Mouse (Mus musculus) liver, embryonic 14.5 days (tissue): Measurements from ENCODE around the gene Gjb4. TPM values are rescaled to one million over a fixed set of nuclear protein-coding genes. Genes with fewer than 3 reads are reported as not detected.

Experiments used
- ATAC-seq: fragments of 200-750 bp; cut with Nextera tagmentation; 2 replicates; pipeline ENCODE4 v1.8.0; 2017; ENCODE audit warnings: moderate number of reproducible peaks, mild to moderate bottlenecking, moderate library complexity; ENCODE audit not compliant: insufficient read depth
- DNase-seq, 3 experiments: peaks; one replicate each; pipeline ENCODE4 v3.0.0-alpha.2; 2012 to 2013; ENCODE audit warnings: low read depth in 3 of 3, low spot score in 3 of 3
- H3K27ac ChIP-seq: fragments of 300-500 bp; sonication (generic); 2 replicates; pipeline ENCODE4 v1.5.1; 2014; ENCODE audit warnings: moderate library complexity, mild to moderate bottlenecking, control low read depth, inconsistent platforms
- H3K27me3 ChIP-seq: fragments of 300-500 bp; sonication (generic); 2 replicates; pipeline ENCODE4 v1.6.1; 2014; ENCODE audit warnings: mild to moderate bottlenecking, low read length, moderate library complexity; ENCODE audit not compliant: control insufficient read depth, insufficient read depth
- H3K36me3 ChIP-seq: fragments of 300-500 bp; sonication (generic); replicated peaks from 2 replicates; pipeline ENCODE4 v1.6.1; 2014; ENCODE audit warnings: low read depth; ENCODE audit not compliant: control insufficient read depth, insufficient read depth
- H3K4me1 ChIP-seq, 2 experiments: fragments of 200-500 bp in 1 of 2; fragments of 300-500 bp in 1 of 2; sonication (generic) in 1 of 2; replicated peaks; 2 replicates each; pipeline ENCODE4 v1.6.1; 2012 to 2014; ENCODE audit warnings: antibody characterized with exemption in 1 of 2, inconsistent platforms in 1 of 2, low read length in 1 of 2; ENCODE audit not compliant: control insufficient read depth in 2 of 2, insufficient read depth in 2 of 2
- H3K4me2 ChIP-seq: fragments of 300-500 bp; sonication (generic); 2 replicates; pipeline ENCODE4 v1.6.1; 2014; ENCODE audit warnings: low read depth, mild to moderate bottlenecking, control low read depth, moderate library complexity
- H3K4me3 ChIP-seq, 2 experiments: fragments of 200-500 bp in 1 of 2; fragments of 300-500 bp in 1 of 2; sonication (generic) in 1 of 2; 2 replicates each; pipeline ENCODE4 v1.5.1; 2012 to 2014; ENCODE audit warnings: low read depth in 2 of 2, low read length in 2 of 2, mild to moderate bottlenecking in 2 of 2, control low read depth in 1 of 2, inconsistent platforms in 1 of 2, moderate library complexity in 1 of 2; ENCODE audit not compliant: insufficient read depth in 1 of 2
- H3K9ac ChIP-seq: fragments of 300-500 bp; sonication (generic); replicated peaks from 2 replicates; pipeline ENCODE4 v1.6.1; 2014; ENCODE audit warnings: mild to moderate bottlenecking, control low read depth, moderate library complexity
- H3K9me3 ChIP-seq: fragments of 300-500 bp; sonication (generic); 2 replicates; pipeline ENCODE4 v1.6.1; 2016; ENCODE audit warnings: low read length, mixed read lengths; ENCODE audit not compliant: control insufficient read depth
- CTCF ChIP-seq: IDR thresholded peaks from 2 replicates; pipeline ENCODE4 v1.5.1; 2016; ENCODE audit warnings: antibody characterized with exemption, low read depth, control low read depth
- EP300 ChIP-seq: IDR thresholded peaks from 2 replicates; pipeline ENCODE4 v1.6.1; 2016; ENCODE audit warnings: antibody characterized with exemption, low read depth
- WGBS: fragments of 180-500 bp; shearing (Covaris S2); extraction: QIAGEN DNeasy Blood & Tissue Kit; methylation state at CpG from one replicate; pipeline ENCODE4 v1.1.7; 2014; ENCODE audit not compliant: insufficient replicate concordance; 5-methylcytosine and 5-hydroxymethylcytosine counted together
- polyA plus RNA-seq, 2 experiments: library from polyadenylated mRNA; depleted of rRNA in 1 of 2; stranded (reverse) in 1 of 2; unstranded in 1 of 2; fragments of >200 nt; fragmentation: Nextera tagmentation in 1 of 2; extraction: Ambion mirVana in 1 of 2; gene quantifications; 2 replicates each; pipeline versions ENCODE4 v1.2.1 to v1.2.3; 2012 to 2014

The Gjb4 gene
- polyA plus RNA-seq, 2 experiments = not detected

- ATAC-seq (no peak), DNase-seq (no peak)
- TF ChIP-seq CTCF (no peak), EP300 (no peak)
- no peaks in the 10 kb centered on the region for H3K4me1 ChIP-seq
- H3K9me3 ChIP-seq = no peaks in the 10 kb centered on the region
- no peak overlapping the region for H3K27ac ChIP-seq
- H3K4me2 ChIP-seq = no peak overlapping the region
- no peak overlapping the region for H3K4me3 ChIP-seq
- H3K9ac ChIP-seq = no peak overlapping the region
- H3K36me3 ChIP-seq = no peaks in the 10 kb centered on the region
- no peaks in the 10 kb centered on the region for H3K27me3 ChIP-seq
- 55% methylated on average over 1 of the region's 1 CpGs for WGBS
Observed at GRCm38 (mm10) chr4:127352594-127352993, 1.3 kb downstream of the Gjb4 start.

- 25% methylated on average over 4 of the region's 4 CpGs for WGBS
- no peaks in the 10 kb centered on the region for H3K36me3 ChIP-seq
- no peaks in the 10 kb centered on the region for H3K4me1 ChIP-seq
- TF ChIP-seq EP300 (no peak), CTCF (no peak)
- ATAC-seq (no peak), DNase-seq (no peak)
- H3K4me2 ChIP-seq = no peak overlapping the region
- H3K27me3 ChIP-seq = no peaks in the 10 kb centered on the region
- H3K9ac ChIP-seq = no peak overlapping the region
- no peak overlapping the region for H3K4me3 ChIP-seq
- no peaks in the 10 kb centered on the region for H3K9me3 ChIP-seq
- H3K27ac ChIP-seq = no peak overlapping the region
Observed at GRCm38 (mm10) chr4:127349560-127350300, 4.2 kb downstream of the Gjb4 start.

GRCm38 (mm10) chr4:127345000-127345399 lies 8.9 kb downstream of the Gjb4 start:
- no peaks in the 10 kb centered on the region for H3K36me3 ChIP-seq
- ATAC-seq (no peak), DNase-seq (no peak)
- no peak overlapping the region for H3K4me3 ChIP-seq
- 67% methylated on average over 5 of the region's 5 CpGs for WGBS
- H3K27me3 ChIP-seq = no peaks in the 10 kb centered on the region
- H3K27ac ChIP-seq = no peak overlapping the region
- no peak overlapping the region for H3K4me2 ChIP-seq
- H3K9ac ChIP-seq = no peak overlapping the region
- no peaks in the 10 kb centered on the region for H3K9me3 ChIP-seq
- no peaks in the 10 kb centered on the region for H3K4me1 ChIP-seq
- TF ChIP-seq CTCF (no peak), EP300 (no peak)

- TF ChIP-seq EP300 = no peak
- TF ChIP-seq CTCF = no peak
- Histone ChIP-seq H3K9ac (no peak overlapping the region), H3K36me3 (no peaks in the 10 kb centered on the region), H3K4me1 (no peaks in the 10 kb centered on the region), H3K27me3 (no peaks in the 10 kb centered on the region), H3K4me2 (no peak overlapping the region), H3K27ac (no peak overlapping the region), H3K4me3 (no peak overlapping the region), H3K9me3 (no peaks in the 10 kb centered on the region)
- ATAC-seq = no peak
- 42% methylated on average over 6 of the region's 6 CpGs for WGBS
- no peak for DNase-seq
Observed at GRCm38 (mm10) chr4:127341372-127341771, 12.5 kb downstream of the Gjb4 start.

- WGBS = 54% methylated on average over 5 of the region's 5 CpGs
- no peak for TF ChIP-seq CTCF
- TF ChIP-seq EP300 = no peak
- Histone ChIP-seq H3K27ac (no peak overlapping the region), H3K9ac (no peak overlapping the region), H3K27me3 (no peaks in the 10 kb centered on the region), H3K4me2 (no peak overlapping the region), H3K9me3 (no peaks in the 10 kb centered on the region), H3K4me1 (no peaks in the 10 kb centered on the region), H3K36me3 (no peaks in the 10 kb centered on the region), H3K4me3 (no peak overlapping the region)
- ATAC-seq (no peak), DNase-seq (no peak)
Observed at GRCm38 (mm10) chr4:127337668-127338067, 16.2 kb downstream of the Gjb4 start.
